Mouse (Mus musculus) kidney, embryonic 14.5 days (tissue): ENCODE data around the gene Cacna1i. TPM values are rescaled to one million over a fixed set of nuclear protein-coding genes. Genes with fewer than 3 reads are reported as not detected.

ENCODE experiments used
- ATAC-seq: fragments of 200-750 bp; cut with Nextera tagmentation; 2 replicates; pipeline ENCODE4 v1.8.0; 2017; ENCODE audit warnings: moderate number of reproducible peaks, mild to moderate bottlenecking, moderate TSS enrichment, moderate library complexity; ENCODE audit not compliant: low FRiP score, low TSS enrichment
- H3K27ac ChIP-seq: fragments of 300-500 bp; sonication (generic); 2 replicates; pipeline ENCODE4 v1.5.1; 2014; ENCODE audit warnings: low read depth, mild to moderate bottlenecking, low read length, moderate library complexity, mixed read lengths
- H3K27me3 ChIP-seq: fragments of 300-500 bp; sonication (generic); 2 replicates; pipeline ENCODE4 v1.6.1; 2014; ENCODE audit warnings: mild to moderate bottlenecking, low read length; ENCODE audit not compliant: control insufficient read depth, insufficient read depth
- H3K36me3 ChIP-seq: fragments of 300-500 bp; sonication (generic); 2 replicates; pipeline ENCODE4 v1.6.1; 2014; ENCODE audit warnings: low read length, mixed read lengths; ENCODE audit not compliant: control insufficient read depth, insufficient read depth
- H3K4me1 ChIP-seq: fragments of 300-500 bp; sonication (generic); 2 replicates; pipeline ENCODE4 v1.6.1; 2014; ENCODE audit warnings: low read length, mixed read lengths; ENCODE audit not compliant: control insufficient read depth, insufficient read depth
- H3K4me2 ChIP-seq: fragments of 300-500 bp; sonication (generic); replicated peaks from 2 replicates; pipeline ENCODE4 v1.6.1; 2014; ENCODE audit warnings: low read depth, mild to moderate bottlenecking, low read length
- H3K4me3 ChIP-seq: fragments of 300-500 bp; sonication (generic); 2 replicates; pipeline ENCODE4 v1.5.1; 2014; ENCODE audit warnings: mild to moderate bottlenecking, low read length
- H3K9ac ChIP-seq: fragments of 300-500 bp; sonication (generic); 2 replicates; pipeline ENCODE4 v1.6.1; 2014; ENCODE audit warnings: low read depth, mild to moderate bottlenecking, low read length, moderate library complexity
- H3K9me3 ChIP-seq: fragments of 300-500 bp; sonication (generic); 2 replicates; pipeline ENCODE4 v1.6.1; 2016; ENCODE audit warnings: low read length; ENCODE audit not compliant: control insufficient read depth
- WGBS: fragments of 180-500 bp; shearing (Covaris S2); extraction: QIAGEN DNeasy Blood & Tissue Kit; methylation state at CpG from one replicate; pipeline ENCODE4 v1.1.7; 2014; 5-methylcytosine and 5-hydroxymethylcytosine counted together
- polyA plus RNA-seq: library from polyadenylated mRNA; unstranded; fragments of >200 nt; fragmentation: Nextera tagmentation; extraction: Ambion mirVana; gene quantifications from 2 replicates; pipeline ENCODE4 v1.2.1, GENCODE M21; 2014

The Cacna1i gene
- polyA plus RNA-seq, 1 experiment from 2014 or later, result not detected

DNA sequence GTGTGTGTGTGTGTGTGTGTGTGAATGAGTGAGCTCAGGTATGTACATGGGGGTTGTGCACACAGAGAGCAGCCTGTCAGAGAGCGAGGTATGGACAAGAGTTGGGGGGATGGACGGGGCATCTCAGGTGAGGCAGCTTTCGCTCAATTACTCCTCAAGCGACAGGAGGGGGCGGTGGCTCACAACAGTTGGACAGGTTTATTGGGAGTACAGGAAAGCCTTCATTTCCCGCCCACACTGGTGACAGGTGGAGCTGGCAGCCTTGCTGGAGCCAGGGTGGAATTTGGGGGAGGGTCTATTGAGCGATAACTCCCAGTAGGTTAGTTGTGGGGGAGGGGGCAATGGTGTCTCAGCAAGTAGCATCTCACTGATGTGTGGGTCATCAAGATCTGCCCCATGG lies 48.2 kb downstream of the Cacna1i start:
- no peaks in the 10 kb centered on the region for H3K9me3 ChIP-seq
- H3K36me3 ChIP-seq, result no peaks in the 10 kb centered on the region
- no peaks in the 10 kb centered on the region for H3K27me3 ChIP-seq
- no peaks in the 10 kb centered on the region for H3K4me1 ChIP-seq
- H3K27ac ChIP-seq, result no peak overlapping the region
- no peak for ATAC-seq
- no peak overlapping the region for H3K4me3 ChIP-seq
- no peak overlapping the region for H3K4me2 ChIP-seq
- no peak overlapping the region for H3K9ac ChIP-seq
- WGBS, result 50% methylated on average over 7 of the region's 7 CpGs

DNA sequence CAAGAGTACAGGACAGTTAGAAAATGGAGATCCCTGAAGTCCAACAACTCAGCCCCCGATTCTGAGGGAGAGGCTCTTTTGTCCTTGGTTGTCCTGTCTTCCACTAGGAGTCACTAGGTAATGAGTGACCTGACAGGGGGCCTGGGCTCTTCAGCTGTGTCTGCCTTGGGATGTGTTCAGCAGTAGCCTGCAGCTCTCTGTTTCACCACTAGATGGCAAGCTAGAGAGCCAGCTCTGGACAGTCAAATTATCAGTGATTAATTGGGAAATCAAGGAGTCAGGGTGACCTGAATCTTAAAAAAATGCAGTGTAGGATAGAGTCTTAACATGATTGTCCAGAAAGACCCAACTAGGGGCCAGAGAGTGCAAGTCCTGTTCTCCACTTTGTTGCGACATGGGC lies 53.3 kb downstream of the Cacna1i start:
- Histone ChIP-seq H3K4me1 (no peaks in the 10 kb centered on the region), H3K9me3 (no peaks in the 10 kb centered on the region)
- ATAC-seq, result no peak

DNA sequence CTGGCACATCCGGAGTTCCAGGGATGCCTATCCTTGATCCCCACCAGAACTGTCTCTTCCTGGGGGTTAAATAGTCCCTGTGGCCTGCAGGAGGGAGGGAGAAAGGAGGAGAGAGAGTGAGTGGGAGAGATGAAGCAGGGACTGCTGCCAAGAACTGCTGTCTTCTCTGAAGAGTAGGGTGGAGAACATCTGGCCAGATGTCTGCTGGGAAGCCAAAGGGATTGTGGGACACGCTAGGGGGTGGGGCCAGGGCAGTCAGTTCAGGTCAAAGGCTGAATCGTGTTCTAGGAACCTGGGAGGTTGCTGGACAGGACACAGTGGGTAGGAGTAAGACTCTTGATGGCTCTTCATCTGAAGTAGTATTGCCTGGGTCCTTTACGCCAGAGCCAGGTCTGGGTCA lies 55.4 kb downstream of the Cacna1i start:
- no peak overlapping the region for H3K4me3 ChIP-seq
- H3K4me1 ChIP-seq, result no peaks in the 10 kb centered on the region
- H3K27ac ChIP-seq, result no peak overlapping the region
- H3K9ac ChIP-seq, result no peak overlapping the region
- no peak for ATAC-seq
- no peak overlapping the region for H3K4me2 ChIP-seq
- no peaks in the 10 kb centered on the region for H3K27me3 ChIP-seq
- 68% methylated on average over 4 of the region's 4 CpGs for WGBS
- no peaks in the 10 kb centered on the region for H3K9me3 ChIP-seq
- H3K36me3 ChIP-seq, result no peaks in the 10 kb centered on the region

More for the DNA sequence above, 53.3 kb downstream of the Cacna1i start:
- 88% methylated on average over 2 of the region's 2 CpGs for WGBS
- no peaks in the 10 kb centered on the region for H3K27me3 ChIP-seq
- no peak overlapping the region for H3K4me2 ChIP-seq
- no peaks in the 10 kb centered on the region for H3K36me3 ChIP-seq
- H3K9ac ChIP-seq, result no peak overlapping the region
- H3K27ac ChIP-seq, result no peak overlapping the region
- H3K4me3 ChIP-seq, result no peak overlapping the region

DNA sequence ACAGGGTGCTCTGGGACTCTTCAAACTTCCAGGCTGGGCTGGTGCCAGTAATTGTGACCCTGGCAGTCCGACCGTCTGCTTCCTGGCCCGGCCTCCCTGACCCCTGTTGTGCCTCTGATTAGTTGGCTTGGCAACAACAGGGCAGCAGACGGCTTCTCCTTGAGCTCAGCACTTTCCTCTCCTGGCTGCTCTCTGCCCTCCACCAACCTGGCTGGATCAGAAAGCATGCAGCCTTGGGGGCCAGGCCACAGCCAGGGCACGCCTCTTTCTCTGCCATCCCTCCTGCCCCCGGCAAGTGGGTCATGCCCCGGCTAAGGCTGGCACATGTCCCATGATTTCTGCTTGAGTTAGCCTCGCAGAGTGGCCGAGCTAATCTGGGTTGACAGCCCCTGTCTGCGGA lies 56.0 kb downstream of the Cacna1i start:
- Histone ChIP-seq H3K27me3 (no peaks in the 10 kb centered on the region), H3K27ac (no peak overlapping the region), H3K36me3 (no peaks in the 10 kb centered on the region), H3K4me3 (no peak overlapping the region), H3K9ac (no peak overlapping the region), H3K4me2 (no peak overlapping the region), H3K4me1 (no peaks in the 10 kb centered on the region), H3K9me3 (no peaks in the 10 kb centered on the region)
- WGBS, result 49% methylated on average over 10 of the region's 10 CpGs
- ATAC-seq, result no peak

DNA sequence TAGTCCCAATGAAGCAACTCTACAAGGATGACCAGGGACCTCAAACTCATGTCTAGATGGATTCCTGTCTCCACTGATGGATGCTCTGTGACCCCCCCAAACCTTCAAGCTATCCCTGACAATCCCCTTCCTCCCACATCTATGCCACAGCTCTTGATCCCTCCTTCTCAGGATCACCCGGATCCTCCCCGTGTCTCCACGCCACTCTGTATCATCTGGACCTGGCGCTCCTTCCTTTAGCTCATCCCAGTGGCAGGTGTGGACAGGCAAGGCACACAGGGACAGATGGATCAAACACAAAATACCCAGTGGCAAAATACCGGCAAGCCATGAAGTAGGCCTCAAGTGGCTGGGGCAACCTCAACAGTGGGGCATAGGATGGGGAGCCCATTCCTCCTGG lies 56.7 kb downstream of the Cacna1i start:
- 98% methylated on average over 5 of the region's 5 CpGs for WGBS
- H3K36me3 ChIP-seq, result no peaks in the 10 kb centered on the region
- H3K27me3 ChIP-seq, result no peaks in the 10 kb centered on the region
- no peak overlapping the region for H3K4me3 ChIP-seq
- H3K4me1 ChIP-seq, result no peaks in the 10 kb centered on the region
- H3K4me2 ChIP-seq, result no peak overlapping the region
- H3K9ac ChIP-seq, result no peak overlapping the region
- H3K27ac ChIP-seq, result no peak overlapping the region
- no peak for ATAC-seq
- H3K9me3 ChIP-seq, result no peaks in the 10 kb centered on the region

DNA sequence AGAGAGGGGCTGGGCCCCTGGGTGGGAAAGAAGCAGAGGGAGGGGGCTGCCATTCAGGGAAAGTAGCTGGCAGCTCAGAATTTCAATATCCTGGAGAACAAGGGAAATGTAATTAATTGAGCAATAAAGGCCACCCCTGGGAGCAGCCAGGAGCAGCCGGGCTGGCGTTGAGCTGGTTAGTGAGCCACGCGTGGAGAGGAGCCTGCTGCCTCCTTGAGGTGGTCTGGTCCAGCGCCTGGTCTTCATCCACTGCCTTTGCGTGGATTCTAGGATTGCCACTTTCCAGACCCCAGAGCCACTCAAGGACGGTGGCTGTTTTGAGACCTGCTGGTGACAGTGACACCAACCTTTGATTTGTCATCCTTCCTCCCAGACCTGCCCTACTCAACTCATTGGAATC lies 59.5 kb downstream of the Cacna1i start:
- H3K27ac ChIP-seq, result no peak overlapping the region
- 68% methylated on average over 7 of the region's 7 CpGs for WGBS
- no peak for ATAC-seq
- no peak overlapping the region for H3K9ac ChIP-seq
- no peaks in the 10 kb centered on the region for H3K9me3 ChIP-seq
- no peaks in the 10 kb centered on the region for H3K4me1 ChIP-seq
- no peaks in the 10 kb centered on the region for H3K36me3 ChIP-seq
- no peak overlapping the region for H3K4me2 ChIP-seq
- H3K27me3 ChIP-seq, result no peaks in the 10 kb centered on the region
- H3K4me3 ChIP-seq, result no peak overlapping the region

DNA sequence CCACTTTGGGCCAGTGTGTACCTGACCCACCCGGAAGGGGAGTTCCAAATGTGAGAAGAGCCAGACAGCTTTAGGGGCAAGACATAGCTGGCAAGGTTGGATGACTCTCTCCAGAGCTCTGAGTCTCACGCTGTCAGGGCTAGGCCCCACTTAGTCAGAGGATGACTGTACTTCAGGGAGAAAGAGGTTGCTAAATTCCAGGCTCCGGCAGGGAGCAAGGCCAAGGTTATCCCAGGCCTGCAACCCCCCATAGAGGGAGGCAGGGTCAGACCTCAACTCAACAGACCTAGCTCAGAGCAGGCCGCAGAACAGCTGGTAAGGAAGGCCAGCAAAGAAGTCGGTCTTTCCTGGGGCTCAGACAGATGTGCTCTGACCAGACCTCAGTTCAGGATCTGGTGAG lies 63.4 kb downstream of the Cacna1i start:
- 85% methylated on average over 5 of the region's 5 CpGs for WGBS
- Histone ChIP-seq H3K9ac (no peak overlapping the region), H3K4me3 (no peak overlapping the region), H3K4me2 (no peak overlapping the region), H3K27ac (no peak overlapping the region), H3K4me1 (no peaks in the 10 kb centered on the region), H3K9me3 (no peaks in the 10 kb centered on the region), H3K27me3 (no peaks in the 10 kb centered on the region), H3K36me3 (no peaks in the 10 kb centered on the region)
- no peak for ATAC-seq

DNA sequence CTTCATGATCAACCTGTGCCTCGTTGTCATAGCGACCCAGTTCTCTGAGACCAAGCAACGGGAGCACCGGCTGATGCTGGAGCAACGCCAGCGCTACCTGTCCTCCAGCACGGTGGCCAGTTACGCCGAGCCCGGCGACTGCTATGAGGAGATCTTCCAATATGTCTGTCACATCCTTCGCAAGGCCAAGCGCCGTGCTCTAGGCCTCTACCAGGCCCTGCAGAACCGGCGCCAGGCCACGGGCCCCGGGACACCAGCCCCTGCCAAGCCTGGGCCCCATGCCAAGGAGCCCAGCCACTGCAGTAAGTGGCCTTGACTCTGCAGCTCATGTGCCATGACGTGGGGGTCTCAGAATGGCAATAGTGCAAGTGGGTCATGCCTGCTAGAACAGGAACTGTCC lies 71.8 kb downstream of the Cacna1i start:
- no peak overlapping the region for H3K4me3 ChIP-seq
- no peaks in the 10 kb centered on the region for H3K9me3 ChIP-seq
- 90% methylated on average over 19 of the region's 19 CpGs for WGBS
- ATAC-seq, result no peak
- no peak overlapping the region for H3K9ac ChIP-seq
- H3K36me3 ChIP-seq, result no peaks in the 10 kb centered on the region
- H3K4me2 ChIP-seq, result no peak overlapping the region
- H3K27ac ChIP-seq, result no peak overlapping the region
- H3K4me1 ChIP-seq, result no peaks in the 10 kb centered on the region
- H3K27me3 ChIP-seq, result no peaks in the 10 kb centered on the region

DNA sequence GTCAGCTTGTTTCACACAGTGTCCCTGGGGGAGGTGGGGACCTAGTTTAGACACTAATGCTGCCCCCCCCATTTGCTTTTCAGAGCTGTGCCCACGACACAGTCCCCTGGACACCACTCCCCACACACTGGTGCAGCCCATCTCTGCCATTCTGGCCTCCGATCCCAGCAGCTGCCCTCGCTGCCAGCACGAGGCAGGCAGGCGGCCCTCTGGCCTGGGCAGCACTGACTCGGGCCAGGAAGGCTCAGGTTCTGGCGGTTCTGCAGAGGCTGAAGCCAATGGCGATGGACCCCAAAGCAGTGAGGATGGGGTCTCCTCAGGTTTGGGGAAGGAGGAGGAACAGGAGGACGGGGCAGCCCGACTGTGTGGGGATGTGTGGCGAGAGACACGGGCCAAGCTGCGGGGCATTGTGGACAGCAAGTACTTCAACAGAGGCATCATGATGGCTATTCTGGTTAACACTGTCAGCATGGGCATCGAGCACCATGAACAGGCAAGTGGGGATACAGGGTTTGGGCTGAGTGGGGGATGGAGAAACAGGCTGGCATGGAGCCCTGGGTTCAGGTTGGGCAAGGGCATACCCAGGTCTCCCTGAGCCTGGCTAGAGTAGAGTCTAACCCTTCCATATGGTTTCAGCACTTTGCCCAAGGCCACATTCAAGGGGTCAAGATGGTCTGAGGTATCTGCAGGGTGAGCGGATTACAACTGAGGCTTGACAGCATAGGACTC lies 74.9 kb downstream of the Cacna1i start:
- WGBS, result 91% methylated on average over 15 of the region's 15 CpGs
- Histone ChIP-seq H3K4me2 (no peak overlapping the region), H3K9me3 (no peaks in the 10 kb centered on the region), H3K36me3 (no peaks in the 10 kb centered on the region), H3K9ac (no peak overlapping the region), H3K4me3 (no peak overlapping the region), H3K4me1 (no peaks in the 10 kb centered on the region), H3K27ac (no peak overlapping the region), H3K27me3 (no peaks in the 10 kb centered on the region)
- no peak for ATAC-seq
